Comparison of ENCODE assay signal across 8 mouse cellular contexts in the genomic region with DNA sequence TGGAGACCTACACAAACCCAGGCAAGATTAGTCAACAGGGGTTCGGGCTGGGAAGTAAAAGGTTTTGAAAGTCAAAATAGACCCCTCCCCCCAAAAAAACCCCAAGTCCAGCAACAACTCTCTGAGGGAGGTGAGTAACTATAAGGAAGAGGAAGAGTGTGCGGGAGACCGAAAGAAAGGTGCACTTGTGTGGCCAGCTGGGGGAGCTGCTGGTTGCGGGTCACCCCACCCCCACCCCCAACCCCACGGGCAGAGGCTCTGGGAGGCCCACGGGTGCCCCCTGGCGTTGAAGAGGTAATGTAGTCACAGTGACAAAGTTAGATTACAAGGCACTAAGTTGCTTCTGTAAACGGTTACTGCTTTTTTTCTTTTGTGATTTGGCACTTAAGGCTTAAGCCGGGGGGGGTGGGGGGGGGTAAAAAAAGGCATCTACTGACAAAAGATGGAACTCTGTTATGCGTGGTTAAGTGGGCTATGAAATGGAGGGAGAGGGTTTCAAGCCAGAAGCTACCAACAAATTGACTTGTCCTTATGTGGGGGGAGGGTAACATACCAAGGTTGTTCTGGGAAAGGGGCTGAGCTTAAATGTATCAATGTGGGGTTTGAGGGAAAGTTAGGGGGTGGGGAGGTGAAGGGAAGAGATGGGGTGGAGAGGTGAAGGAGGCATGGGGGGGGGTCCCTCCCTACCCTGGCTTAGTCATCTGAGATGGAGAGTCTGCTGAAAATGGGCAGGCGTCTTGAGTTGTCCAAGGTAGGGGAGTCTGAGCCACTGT. TPM values are rescaled to one million over a fixed set of nuclear protein-coding genes. Genes with fewer than 3 reads are reported as not detected.
A peak's percentile ranks its signal among the peaks of the same experiment; 100 is the strongest.
DNase-seq lines count a peak whose midpoint lies in the region; ATAC-seq and TF ChIP-seq lines count a peak whose summit lies in the region.
"Not testable (repeated sequence)": the region's sequence is repeated elsewhere in the genome, so short reads cannot be mapped to it uniquely, and the experiment has no call there.

No protein-coding gene starts in this region.

- not testable (repeated sequence) for H3K36me3 ChIP-seq in hindbrain, postnatal 0 days (ENCODE audit: insufficient read depth, low read length)

- ATAC-seq in hindbrain, postnatal 0 days: peak; percentile 51; the same call in 1 of the 2 replicates
- peak; percentile 67 for ATAC-seq in megakaryocyte, adult 5-6 weeks (ENCODE audit: poor library complexity, severe bottlenecking)

- not testable (repeated sequence) for H3K27me3 ChIP-seq in hindbrain, postnatal 0 days (ENCODE audit: insufficient read depth, low read length)

- peak overlapping the region; percentile 87; the same call in 1 of the 2 replicates for H3K9ac ChIP-seq in hindbrain, postnatal 0 days (replicated peaks; ENCODE audit: low read length)

- peak; percentile 80 for TF ChIP-seq CTCF in hindbrain, postnatal 0 days (IDR thresholded peaks at IDR 0.05; ENCODE audit: low read depth)

- peak; percentile 86 for DNase-seq in Muller cell, postnatal 12 days (ENCODE audit: inconsistent ontology term)
- DNase-seq in cerebellum, postnatal 36 days: peak; percentile 69 to 80
- peak; percentile 75 for DNase-seq in gastrocnemius, postnatal 25 days
- peak; percentile 88 for DNase-seq in hindbrain, postnatal 0 days (ENCODE audit: low spot score)
- peak; percentile 70 to 79 for DNase-seq in left cerebral cortex, postnatal 14 days (ENCODE audit: low spot score in 2 of 2)
- peak; percentile 62 for DNase-seq in right cerebral cortex, adult 18-20 months
- DNase-seq in thymus, postnatal 4 days: peak; percentile 96

- H3K4me1 ChIP-seq in hindbrain, postnatal 0 days (ENCODE audit: insufficient read depth, low read length): not testable (repeated sequence)

- peak overlapping the region; percentile 98 for H3K4me2 ChIP-seq in hindbrain, postnatal 0 days (ENCODE audit: low read depth, low read length)

- peak overlapping the region; percentile 79 for H3K4me3 ChIP-seq in hindbrain, postnatal 0 days (ENCODE audit: low read length)

- not testable (repeated sequence) for H3K9me3 ChIP-seq in hindbrain, postnatal 0 days (ENCODE audit: low read length)

- H3K27ac ChIP-seq in hindbrain, postnatal 0 days: peak overlapping the region; percentile 86

- 2% methylated on average over 11 of the region's 11 CpGs for WGBS in hindbrain, postnatal 0 days

- intact Hi-C loops in left cerebral cortex, postnatal 14 days (cut with DNase I): loop anchor here (2.0 kb wide), 1 partner anchor 496 kb away; no protein-coding TSS in a partner anchor

RNA-seq across cellular contexts. Expression of a gene that starts 3.7 kb away (rescaled TPM):
- total RNA-seq in gastrocnemius, postnatal 25 days (2021): 10 to 100 TPM; 23.0 to 27.2 TPM
- total RNA-seq in hindbrain, postnatal 0 days (2014; rRNA removed): 61.8 and 69.5 TPM in 2 replicates
- polyA plus RNA-seq in hindbrain, postnatal 0 days (2015; fragmentation: Nextera tagmentation; extraction: Ambion mirVana): 64.6 and 65.9 TPM in 2 replicates
- total RNA-seq in left cerebral cortex, postnatal 14 days (2021): 10 to 100 TPM; 36.3 to 39.5 TPM
- 15.6 and 21.0 TPM in 2 replicates for total RNA-seq in megakaryocyte, adult 5-6 weeks (2015)
- total RNA-seq in megakaryocyte, adult 5-6 weeks (2017): 3.8 and 5.4 TPM in 2 replicates

Comparison
In these comparisons a context has a peak if more than half of its experiments do, and no peak if none do; other contexts are left out.
1. Peak in every context shown above with its lines: DNase-seq, ATAC-seq, H3K4me3 ChIP-seq and H3K27ac ChIP-seq.